Mouse (Mus musculus) stomach, postnatal 0 days (tissue): ENCODE measurements around the gene Cacna1b.

Experiments used
- CTCF ChIP-seq: IDR thresholded peaks from 2 replicates; pipeline ENCODE4 v1.5.1; 2016; ENCODE audit warnings: antibody characterized with exemption, low read depth, mild to moderate bottlenecking, moderate library complexity
- EP300 ChIP-seq: optimal IDR thresholded peaks from 2 replicates; pipeline ENCODE3; 2016; ENCODE audit warnings: antibody characterized with exemption

- TF ChIP-seq CTCF = no peak
- TF ChIP-seq EP300 = no peak
Observed at GRCm38 (mm10) chr2:24570917-24571316, 192.0 kb downstream of the Cacna1b start.
